Mouse (Mus musculus): ENCODE data around the gene Slc6a1. TPM values are rescaled to one million over a fixed set of nuclear protein-coding genes. Genes with fewer than 3 reads are reported as not detected.

The Slc6a1 gene
- polyA plus RNA-seq, 1 experiment from 2014 or later: 0.05 TPM

DNA sequence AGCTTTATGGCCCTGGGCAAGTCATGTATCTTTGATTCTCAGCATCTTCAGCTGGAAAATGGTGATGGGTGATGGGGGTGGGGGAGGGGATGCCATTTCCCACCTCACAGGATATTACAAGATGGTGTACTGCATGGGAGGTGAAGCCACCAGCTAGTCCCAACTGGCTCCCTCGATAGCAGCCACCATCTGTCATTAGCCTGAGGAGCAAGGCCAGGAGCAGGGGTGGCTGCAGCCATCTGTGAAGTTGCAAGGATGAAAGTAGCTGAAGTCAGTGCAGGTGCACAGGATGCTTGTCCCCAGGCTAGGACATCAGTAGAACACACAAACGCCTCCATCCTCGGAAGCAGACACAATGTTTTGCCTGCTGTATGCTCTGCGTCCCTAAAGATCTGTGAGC lies 8.5 kb downstream of the Slc6a1 start:
- no peak overlapping the region for H3K4me2 ChIP-seq
- no peaks in the 10 kb centered on the region for H3K9me3 ChIP-seq (replicated peaks)
- no peak for ATAC-seq (ENCODE audit: insufficient number of reproducible peaks, low FRiP score)
- H3K4me1 ChIP-seq (replicated peaks): no peaks in the 10 kb centered on the region
- H3K27ac ChIP-seq (ENCODE audit: poor library complexity, severe bottlenecking): no peak overlapping the region
- WGBS: 57% methylated on average over 4 of the region's 4 CpGs
- H3K27me3 ChIP-seq (replicated peaks): peaks cover 62% of the 10 kb centered on the region
- no peaks in the 10 kb centered on the region for H3K36me3 ChIP-seq
- H3K4me3 ChIP-seq: no peak overlapping the region
- H3K9ac ChIP-seq: no peak overlapping the region

DNA sequence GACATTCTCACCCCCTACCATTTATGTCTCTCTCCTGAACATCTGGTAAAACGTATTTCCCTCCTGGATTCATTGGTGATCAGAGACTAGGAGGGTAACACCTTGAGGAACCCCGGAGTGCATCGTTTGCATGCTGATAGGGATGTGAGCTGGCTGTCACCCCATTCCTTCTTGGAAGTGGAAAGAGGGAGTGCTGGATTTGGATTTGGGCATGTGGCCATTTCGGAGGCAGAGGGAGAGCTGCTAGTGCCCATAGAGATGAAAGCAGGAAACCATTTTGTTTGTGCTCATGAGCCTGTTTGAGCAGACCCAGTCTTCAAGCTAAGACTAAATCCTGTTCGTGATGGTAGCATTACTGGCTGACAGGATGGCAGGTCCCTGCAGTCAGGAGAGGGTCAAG lies 9.0 kb downstream of the Slc6a1 start:
- peaks cover 1% of the 10 kb centered on the region; the same call in 1 of the 2 replicates for H3K4me1 ChIP-seq (replicated peaks)
- 37% methylated on average over 5 of the region's 5 CpGs for WGBS
- peaks cover 57% of the 10 kb centered on the region for H3K27me3 ChIP-seq (replicated peaks)
- ATAC-seq (ENCODE audit: insufficient number of reproducible peaks, low FRiP score): no peak
- no peak overlapping the region for H3K27ac ChIP-seq (ENCODE audit: poor library complexity, severe bottlenecking)
- no peaks in the 10 kb centered on the region for H3K36me3 ChIP-seq
- no peak overlapping the region for H3K4me2 ChIP-seq
- no peak overlapping the region for H3K9ac ChIP-seq
- no peaks in the 10 kb centered on the region for H3K9me3 ChIP-seq (replicated peaks)
- no peak overlapping the region for H3K4me3 ChIP-seq

DNA sequence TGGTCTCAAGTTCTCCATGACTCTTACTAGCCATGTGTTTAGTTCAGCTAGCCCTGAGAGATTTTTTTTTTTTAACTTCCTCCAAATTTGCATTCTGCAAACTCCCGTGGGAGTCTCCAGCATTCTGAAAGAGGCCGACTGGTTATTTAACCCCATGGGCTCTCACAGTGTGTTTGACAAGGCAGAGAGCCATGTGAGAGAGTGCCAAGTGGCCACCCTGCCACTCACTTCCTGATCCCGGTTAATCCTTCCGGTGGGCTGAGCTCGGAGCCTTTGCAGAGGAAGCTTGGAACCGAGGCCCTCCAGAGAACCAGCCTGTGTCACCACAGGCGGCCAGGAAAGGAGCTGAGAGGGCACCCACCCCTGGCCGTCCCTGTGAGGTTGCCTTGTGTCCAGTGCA lies 11.1 kb downstream of the Slc6a1 start:
- Histone ChIP-seq H3K9ac (no peak overlapping the region), H3K4me1 (replicated peaks) (peaks cover 15% of the 10 kb centered on the region; the same call in 1 of the 2 replicates), H3K27ac (ENCODE audit: poor library complexity, severe bottlenecking) (no peak overlapping the region), H3K4me2 (no peak overlapping the region), H3K36me3 (no peaks in the 10 kb centered on the region), H3K4me3 (no peak overlapping the region), H3K27me3 (replicated peaks) (peaks cover 38% of the 10 kb centered on the region), H3K9me3 (replicated peaks) (no peaks in the 10 kb centered on the region)
- no peak for ATAC-seq (ENCODE audit: insufficient number of reproducible peaks, low FRiP score)
- WGBS: 24% methylated on average over 8 of the region's 8 CpGs

DNA sequence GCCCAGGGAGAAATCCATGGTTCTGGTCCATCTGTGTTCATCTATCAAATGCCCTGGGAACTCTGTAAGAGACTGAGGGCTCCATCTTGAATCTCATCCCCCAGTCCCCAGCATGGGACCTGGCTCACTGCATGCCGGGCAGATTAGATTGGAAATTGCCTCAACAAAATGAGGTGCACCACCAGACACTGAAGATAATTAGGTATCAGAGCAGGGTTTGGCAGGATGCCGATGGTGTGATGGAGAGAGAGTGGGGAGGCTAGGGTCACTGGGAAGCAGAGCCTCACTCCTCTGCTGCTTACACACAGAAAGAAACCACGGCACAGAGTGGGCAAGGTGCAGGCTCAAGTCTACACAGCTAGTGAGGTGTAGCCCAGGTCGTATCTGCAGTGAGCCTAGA lies 12.7 kb downstream of the Slc6a1 start:
- Histone ChIP-seq H3K9me3 (replicated peaks) (no peaks in the 10 kb centered on the region), H3K9ac (no peak overlapping the region), H3K36me3 (no peaks in the 10 kb centered on the region), H3K4me3 (no peak overlapping the region), H3K4me1 (replicated peaks) (peaks cover 15% of the 10 kb centered on the region; the same call in 1 of the 2 replicates), H3K27me3 (replicated peaks) (peaks cover 28% of the 10 kb centered on the region), H3K4me2 (no peak overlapping the region), H3K27ac (ENCODE audit: poor library complexity, severe bottlenecking) (no peak overlapping the region)
- 73% methylated on average over 4 of the region's 4 CpGs for WGBS
- ATAC-seq (ENCODE audit: insufficient number of reproducible peaks, low FRiP score): no peak

DNA sequence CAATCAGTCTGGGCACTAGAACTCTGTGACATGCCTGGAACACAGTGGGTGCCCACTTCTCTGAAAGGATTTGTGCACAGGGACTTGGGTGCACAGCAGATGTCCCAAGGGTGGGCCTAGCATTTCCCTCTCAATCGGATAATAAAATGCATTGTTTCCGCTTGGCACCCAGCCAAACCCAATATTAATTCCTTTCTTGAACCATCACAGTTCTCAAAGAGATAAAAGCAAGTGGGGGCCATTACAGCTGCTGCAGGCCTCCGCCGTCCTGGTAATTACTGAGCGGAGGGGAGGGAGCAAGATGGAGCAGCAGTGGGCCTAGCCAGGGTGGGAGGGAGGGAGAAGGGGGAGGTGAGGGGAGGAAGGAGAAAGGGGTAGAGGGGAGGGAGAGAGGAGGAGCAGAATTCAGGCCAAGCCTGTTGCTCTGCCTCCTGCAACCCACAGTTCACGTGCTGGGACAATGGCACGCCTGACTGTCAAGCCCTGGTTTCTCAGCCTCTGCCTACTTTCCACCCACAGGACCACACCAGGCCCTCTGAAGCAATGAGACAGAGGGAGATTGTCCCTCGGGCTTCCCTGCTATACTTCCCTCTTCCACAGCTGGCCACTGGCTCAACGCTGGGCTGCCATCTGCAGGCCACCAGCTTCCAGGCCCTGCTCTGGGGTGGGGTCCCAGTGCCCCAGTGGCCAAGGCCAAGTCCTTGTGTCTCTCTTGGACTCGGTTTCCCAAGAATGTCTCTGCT lies 15.0 kb downstream of the Slc6a1 start:
- H3K4me2 ChIP-seq: no peak overlapping the region
- 50% methylated on average over 10 of the region's 10 CpGs for WGBS
- no peak for ATAC-seq (ENCODE audit: insufficient number of reproducible peaks, low FRiP score)

DNA sequence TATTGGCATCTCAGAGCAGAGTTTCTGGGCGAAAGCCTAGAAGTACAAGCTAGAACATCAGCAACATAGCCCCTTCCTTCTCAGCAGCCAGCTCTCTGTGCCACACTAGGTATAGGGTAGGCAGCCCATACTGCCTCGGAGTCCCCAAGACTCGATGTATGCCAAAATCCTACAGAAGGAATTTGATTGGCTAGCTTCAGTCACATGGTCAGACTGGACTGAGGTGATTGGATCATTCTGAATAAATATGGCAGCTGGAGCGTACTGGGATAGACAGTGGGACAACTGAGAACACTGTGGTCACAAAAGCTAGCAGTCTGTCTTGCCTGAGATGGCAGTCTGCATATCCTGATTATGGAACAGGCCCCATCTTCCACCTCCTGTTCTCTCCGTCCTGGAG lies 17.3 kb downstream of the Slc6a1 start:
- H3K4me2 ChIP-seq: no peak overlapping the region
- no peaks in the 10 kb centered on the region for H3K9me3 ChIP-seq (replicated peaks)
- no peak for ATAC-seq (ENCODE audit: insufficient number of reproducible peaks, low FRiP score)
- no peaks in the 10 kb centered on the region for H3K36me3 ChIP-seq
- H3K27ac ChIP-seq (ENCODE audit: poor library complexity, severe bottlenecking): no peak overlapping the region
- WGBS: 81% methylated on average over 5 of the region's 5 CpGs
- H3K4me1 ChIP-seq (replicated peaks): peaks cover 15% of the 10 kb centered on the region; the same call in 1 of the 2 replicates
- peaks cover 34% of the 10 kb centered on the region for H3K27me3 ChIP-seq (replicated peaks)
- H3K4me3 ChIP-seq: no peak overlapping the region
- H3K9ac ChIP-seq: no peak overlapping the region

More for the DNA sequence above, 15.0 kb downstream of the Slc6a1 start:
- H3K36me3 ChIP-seq: no peaks in the 10 kb centered on the region
- H3K4me3 ChIP-seq: no peak overlapping the region
- H3K27me3 ChIP-seq (replicated peaks): peaks cover 23% of the 10 kb centered on the region
- no peak overlapping the region for H3K9ac ChIP-seq
- peaks cover 15% of the 10 kb centered on the region; the same call in 1 of the 2 replicates for H3K4me1 ChIP-seq (replicated peaks)
- H3K9me3 ChIP-seq (replicated peaks): no peaks in the 10 kb centered on the region
- H3K27ac ChIP-seq (ENCODE audit: poor library complexity, severe bottlenecking): no peak overlapping the region

DNA sequence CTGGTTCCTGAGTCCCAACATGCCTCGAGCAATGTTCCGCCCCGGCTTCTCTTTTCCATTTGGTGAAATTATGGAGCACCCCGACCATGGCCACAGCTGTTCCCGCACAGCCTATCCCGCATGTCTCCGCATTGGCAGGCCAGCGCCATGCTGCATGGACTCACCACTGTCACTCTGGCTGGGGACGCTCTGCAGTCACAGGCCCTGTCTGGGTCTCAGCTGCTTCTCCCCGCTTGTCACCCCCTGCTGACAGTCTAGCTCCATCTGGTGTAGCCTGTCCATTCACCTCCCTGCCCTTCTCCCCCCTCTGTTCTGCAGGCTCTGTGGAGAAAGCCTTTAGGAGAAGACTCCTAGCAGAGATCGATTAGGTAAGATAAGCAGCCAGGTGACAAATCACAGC lies 18.3 kb downstream of the Slc6a1 start:
- Histone ChIP-seq H3K4me1 (replicated peaks) (peaks cover 15% of the 10 kb centered on the region; the same call in 1 of the 2 replicates), H3K36me3 (no peaks in the 10 kb centered on the region), H3K4me3 (no peak overlapping the region), H3K4me2 (no peak overlapping the region), H3K9me3 (replicated peaks) (no peaks in the 10 kb centered on the region), H3K9ac (no peak overlapping the region), H3K27ac (ENCODE audit: poor library complexity, severe bottlenecking) (no peak overlapping the region), H3K27me3 (replicated peaks) (peaks cover 34% of the 10 kb centered on the region)
- no peak for ATAC-seq (ENCODE audit: insufficient number of reproducible peaks, low FRiP score)
- WGBS: 72% methylated on average over 11 of the region's 11 CpGs

DNA sequence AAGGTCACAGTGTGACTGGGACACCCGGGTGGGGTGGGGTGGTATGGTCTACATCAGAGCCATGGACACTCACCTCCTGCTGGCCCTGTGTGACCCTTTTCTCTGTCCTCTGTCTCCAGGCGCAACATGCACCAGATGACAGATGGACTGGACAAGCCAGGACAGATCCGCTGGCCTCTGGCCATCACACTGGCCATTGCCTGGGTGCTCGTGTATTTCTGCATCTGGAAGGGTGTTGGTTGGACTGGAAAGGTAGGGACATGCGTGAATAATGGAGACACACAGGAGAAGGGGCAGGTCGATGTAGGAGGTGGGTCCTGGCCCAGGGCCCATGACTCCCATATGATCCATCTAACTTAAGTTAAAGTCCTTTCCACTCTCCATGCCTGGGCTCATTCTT lies 22.2 kb downstream of the Slc6a1 start:
- Histone ChIP-seq H3K4me2 (no peak overlapping the region), H3K36me3 (no peaks in the 10 kb centered on the region), H3K4me3 (no peak overlapping the region), H3K27ac (ENCODE audit: poor library complexity, severe bottlenecking) (no peak overlapping the region), H3K9me3 (replicated peaks) (no peaks in the 10 kb centered on the region), H3K4me1 (replicated peaks) (no peaks in the 10 kb centered on the region), H3K9ac (no peak overlapping the region), H3K27me3 (replicated peaks) (peaks cover 57% of the 10 kb centered on the region)
- WGBS: 70% methylated on average over 6 of the region's 6 CpGs
- ATAC-seq (ENCODE audit: insufficient number of reproducible peaks, low FRiP score): no peak

DNA sequence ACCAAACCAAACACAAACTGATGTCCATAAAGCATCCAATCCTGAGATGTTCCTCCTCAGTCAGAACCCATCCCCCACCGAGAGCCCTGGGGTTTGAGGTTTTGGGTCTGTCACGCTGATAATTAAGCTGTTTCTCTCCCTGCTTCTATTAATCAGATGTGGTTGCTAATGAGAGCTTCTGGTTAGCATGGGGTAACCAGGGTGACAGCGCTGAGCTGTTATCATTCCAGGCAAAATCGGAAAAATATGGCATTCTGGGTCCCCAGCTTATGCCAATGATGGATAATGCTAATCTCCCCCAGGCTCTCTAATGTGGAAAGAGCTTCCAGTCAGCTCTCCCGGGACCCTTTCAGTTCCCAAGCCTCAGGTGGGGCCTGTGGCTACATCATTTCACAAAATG lies 38.1 kb downstream of the Slc6a1 start:
- H3K4me1 ChIP-seq (replicated peaks): no peaks in the 10 kb centered on the region
- ATAC-seq (ENCODE audit: insufficient number of reproducible peaks, low FRiP score): no peak

DNA sequence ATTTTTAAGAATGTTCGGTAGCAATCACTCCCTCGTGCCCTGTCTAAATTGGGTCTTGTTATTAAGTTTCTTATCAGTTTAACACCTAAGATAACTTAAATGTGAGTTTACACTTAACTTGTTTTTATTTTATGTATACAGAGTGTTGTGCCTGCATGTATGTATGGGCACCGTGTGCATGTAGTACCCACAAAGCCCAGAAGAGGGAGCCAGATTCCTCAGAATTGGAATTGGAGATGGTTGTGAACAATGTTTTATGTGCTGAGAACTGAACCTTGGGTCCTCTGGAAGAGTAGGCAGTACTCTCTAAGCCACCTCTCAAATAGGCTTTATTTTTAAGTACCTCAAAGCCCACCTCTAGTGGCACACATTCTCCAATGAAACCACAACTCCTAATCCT lies 38.7 kb downstream of the Slc6a1 start:
- H3K36me3 ChIP-seq: no peaks in the 10 kb centered on the region
- no peak for ATAC-seq (ENCODE audit: insufficient number of reproducible peaks, low FRiP score)
- H3K4me3 ChIP-seq: no peak overlapping the region
- H3K9ac ChIP-seq: no peak overlapping the region
- 76% methylated on average over 3 of the region's 3 CpGs for WGBS
- no peak overlapping the region for H3K4me2 ChIP-seq
- no peaks in the 10 kb centered on the region for H3K4me1 ChIP-seq (replicated peaks)
- 0 out of 2 replicates have a peak, but pooled peaks cover 3% of the 10 kb centered on the region for H3K27me3 ChIP-seq (replicated peaks)
- H3K27ac ChIP-seq (ENCODE audit: poor library complexity, severe bottlenecking): no peak overlapping the region
- peaks cover 8% of the 10 kb centered on the region for H3K9me3 ChIP-seq (replicated peaks)

More for the DNA sequence above, 38.1 kb downstream of the Slc6a1 start:
- Histone ChIP-seq H3K4me3 (no peak overlapping the region), H3K9me3 (replicated peaks) (peaks cover 8% of the 10 kb centered on the region), H3K27me3 (replicated peaks) (0 out of 2 replicates have a peak, but pooled peaks cover 3% of the 10 kb centered on the region), H3K4me2 (no peak overlapping the region), H3K36me3 (no peaks in the 10 kb centered on the region), H3K27ac (ENCODE audit: poor library complexity, severe bottlenecking) (no peak overlapping the region), H3K9ac (no peak overlapping the region)
- WGBS: 60% methylated on average over 5 of the region's 5 CpGs

DNA sequence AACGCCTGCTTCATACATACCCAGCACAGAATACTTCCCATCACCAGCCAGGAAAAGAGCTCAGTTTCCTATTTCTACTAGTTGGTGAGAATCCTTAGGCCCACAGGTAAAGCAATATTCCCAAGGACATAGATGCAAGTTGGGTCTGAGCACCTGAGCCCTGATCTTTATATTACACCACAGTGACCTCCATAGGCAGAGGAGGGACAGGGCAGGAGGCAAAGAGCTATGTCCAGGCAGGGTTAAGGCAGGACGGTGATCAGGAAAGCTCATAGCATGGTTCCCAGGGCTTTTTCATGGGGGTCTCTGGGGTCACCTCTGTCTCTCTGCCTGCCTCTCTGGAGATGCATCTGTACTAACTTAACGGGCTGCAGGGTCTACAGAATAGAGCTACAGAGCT lies 40.5 kb downstream of the Slc6a1 start:
- no peak overlapping the region for H3K4me2 ChIP-seq
- 64% methylated on average over 3 of the region's 3 CpGs for WGBS

DNA sequence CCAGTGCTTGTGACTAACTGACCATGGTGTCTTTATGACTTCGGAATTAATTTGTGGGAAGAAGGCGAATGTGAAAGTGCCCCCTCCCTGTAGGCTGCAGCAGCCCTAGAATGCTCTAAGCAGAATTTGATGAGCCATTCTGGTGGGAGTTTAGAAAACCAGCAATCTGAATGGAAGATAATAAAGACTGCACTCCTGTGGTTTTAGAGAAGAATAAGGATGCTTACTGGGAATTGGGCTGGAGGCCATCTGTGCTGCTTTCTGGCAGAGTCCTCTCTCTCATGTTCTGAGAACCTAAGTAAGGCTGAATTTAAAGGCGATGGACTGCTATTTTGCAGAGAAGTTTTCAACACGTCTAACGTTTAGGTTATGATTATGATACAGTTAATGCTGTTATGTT lies 42.4 kb downstream of the Slc6a1 start:
- H3K4me2 ChIP-seq: no peak overlapping the region
- H3K9me3 ChIP-seq (replicated peaks): peaks cover 8% of the 10 kb centered on the region
- no peak overlapping the region for H3K9ac ChIP-seq
- H3K36me3 ChIP-seq: no peaks in the 10 kb centered on the region
- no peak overlapping the region for H3K4me3 ChIP-seq
- no peaks in the 10 kb centered on the region for H3K27me3 ChIP-seq (replicated peaks)
- WGBS: 92% methylated on average over 5 of the region's 5 CpGs
- ATAC-seq (ENCODE audit: insufficient number of reproducible peaks, low FRiP score): no peak
- no peaks in the 10 kb centered on the region; the same call in 1 of the 2 replicates for H3K4me1 ChIP-seq (replicated peaks)
- H3K27ac ChIP-seq (ENCODE audit: poor library complexity, severe bottlenecking): no peak overlapping the region

More for the DNA sequence above, 40.5 kb downstream of the Slc6a1 start:
- no peak overlapping the region for H3K27ac ChIP-seq (ENCODE audit: poor library complexity, severe bottlenecking)
- H3K36me3 ChIP-seq: no peaks in the 10 kb centered on the region
- ATAC-seq (ENCODE audit: insufficient number of reproducible peaks, low FRiP score): no peak
- no peak overlapping the region for H3K4me3 ChIP-seq
- peaks cover 8% of the 10 kb centered on the region for H3K9me3 ChIP-seq (replicated peaks)
- H3K9ac ChIP-seq: no peak overlapping the region
- no peaks in the 10 kb centered on the region for H3K27me3 ChIP-seq (replicated peaks)
- H3K4me1 ChIP-seq (replicated peaks): no peaks in the 10 kb centered on the region

Data from heart, embryonic 12.5 days (tissue).